Mouse (Mus musculus) C2C12 (cell line): ENCODE results near the gene Gid4. TPM values are rescaled to one million over a fixed set of nuclear protein-coding genes. Genes with fewer than 3 reads are reported as not detected.

Experiments used
- H3K27me3 ChIP-seq: one replicate; pipeline ENCODE4 v1.6.1; 2011; ENCODE audit not compliant: control insufficient read depth, insufficient read depth, insufficient read length
- H3K36me3 ChIP-seq: one replicate; pipeline ENCODE4 v1.6.1; 2011; ENCODE audit not compliant: control insufficient read depth, insufficient read depth
- H3K4me3 ChIP-seq: one replicate; pipeline ENCODE4 v1.5.1; 2011; ENCODE audit warnings: mild to moderate bottlenecking, control low read depth; ENCODE audit not compliant: poor library complexity, insufficient read depth, severe bottlenecking
- H3K79me2 ChIP-seq: one replicate; pipeline ENCODE4 v1.6.1; 2011; ENCODE audit not compliant: control insufficient read depth, insufficient read depth
- H3K79me3 ChIP-seq: one replicate; pipeline ENCODE4 v1.6.1; 2011; ENCODE audit warnings: low read depth, control low read depth
- H3ac ChIP-seq: one replicate; pipeline ENCODE3; 2011; ENCODE audit warnings: low read depth; ENCODE audit not compliant: control insufficient read depth, insufficient read length
- CEBPB ChIP-seq: IDR thresholded peaks from one replicate; pipeline ENCODE4 v1.6.1; 2011; ENCODE audit warnings: low read depth, mild to moderate bottlenecking, control low read depth, moderate library complexity
- CTCF ChIP-seq: IDR thresholded peaks from one replicate; pipeline ENCODE4 v1.5.1; 2011; ENCODE audit not compliant: control insufficient read depth, insufficient read depth, insufficient read length
- FOSL1 ChIP-seq: IDR thresholded peaks from one replicate; pipeline ENCODE4 v1.8.0; 2011; ENCODE audit warnings: mild to moderate bottlenecking, low read length; ENCODE audit not compliant: poor library complexity, insufficient read depth, severe bottlenecking
- MAX ChIP-seq: IDR thresholded peaks from one replicate; pipeline ENCODE4 v1.6.1; 2011; ENCODE audit warnings: mild to moderate bottlenecking, control low read depth
- MYOD1 ChIP-seq: IDR thresholded peaks from one replicate; pipeline ENCODE4 v1.6.1; 2011; ENCODE audit warnings: low read depth; ENCODE audit not compliant: control insufficient read depth, insufficient read length
- MYOG ChIP-seq: IDR thresholded peaks from one replicate; pipeline ENCODE4 v1.6.1; 2011; ENCODE audit not compliant: control insufficient read depth, insufficient read length; ENCODE audit errors: extremely low read depth
- USF1 ChIP-seq: IDR thresholded peaks from one replicate; pipeline ENCODE4 v1.6.1; 2011; ENCODE audit warnings: low read depth, mild to moderate bottlenecking, control low read depth, moderate library complexity
- polyA plus RNA-seq: library from polyadenylated mRNA; unstranded; fragments of >200 nt; fragmentation: generic; extraction: Trizol; gene quantifications from one replicate; pipeline ENCODE4 v1.2.1, GENCODE M21; 2012; ENCODE audit warnings: missing spikeins

Gene Gid4
- polyA plus RNA-seq, 1 experiment: 6.0 TPM

- TF ChIP-seq CTCF (no peak), MYOG (no peak), MYOD1 (no peak), FOSL1 (no peak), MAX (no peak), USF1 (no peak), CEBPB (no peak)
These were observed 33.4 kb upstream of the Gid4 start for GRCm38 (mm10) chr11:60383518-60383917.

GRCm38 (mm10) chr11:60384762-60385421, 32.1 kb upstream of the Gid4 start:
- Histone ChIP-seq H3K4me3 (no peak overlapping the region), H3K36me3 (no peaks in the 10 kb centered on the region), H3ac (no peak overlapping the region), H3K79me2 (no peaks in the 10 kb centered on the region), H3K27me3 (peaks cover 12% of the 10 kb centered on the region), H3K79me3 (no peaks in the 10 kb centered on the region)
- TF ChIP-seq MAX (no peak), FOSL1 (no peak), USF1 (no peak), CTCF (no peak), CEBPB (no peak), MYOD1 (no peak), MYOG (no peak)

More at GRCm38 (mm10) chr11:60383518-60383917, 33.4 kb upstream of the Gid4 start:
- no peaks in the 10 kb centered on the region for H3K79me2 ChIP-seq
- H3K4me3 ChIP-seq: no peak overlapping the region
- H3ac ChIP-seq: no peak overlapping the region
- no peaks in the 10 kb centered on the region for H3K36me3 ChIP-seq
- H3K79me3 ChIP-seq: no peaks in the 10 kb centered on the region
- peaks cover 12% of the 10 kb centered on the region for H3K27me3 ChIP-seq

- H3K36me3 ChIP-seq: no peaks in the 10 kb centered on the region
- no peaks in the 10 kb centered on the region for H3K79me2 ChIP-seq
- no peak overlapping the region for H3K4me3 ChIP-seq
- no peaks in the 10 kb centered on the region for H3K79me3 ChIP-seq
- peaks cover 12% of the 10 kb centered on the region for H3K27me3 ChIP-seq
- no peak for TF ChIP-seq MAX
- no peak for TF ChIP-seq FOSL1
- no peak for TF ChIP-seq USF1
- TF ChIP-seq CTCF: no peak
- no peak for TF ChIP-seq MYOD1
- no peak for TF ChIP-seq MYOG
- no peak for TF ChIP-seq CEBPB
- H3ac ChIP-seq: no peak overlapping the region
These were observed 31.0 kb upstream of the Gid4 start for GRCm38 (mm10) chr11:60385946-60386345.

- peaks cover 12% of the 10 kb centered on the region for H3K27me3 ChIP-seq
- no peaks in the 10 kb centered on the region for H3K79me3 ChIP-seq
- H3K4me3 ChIP-seq: no peak overlapping the region
- TF ChIP-seq FOSL1: no peak
- TF ChIP-seq CTCF: no peak
- TF ChIP-seq USF1: no peak
- TF ChIP-seq CEBPB: no peak
- TF ChIP-seq MYOD1: no peak
- no peak for TF ChIP-seq MYOG
- TF ChIP-seq MAX: no peak
- H3ac ChIP-seq: no peak overlapping the region
- H3K36me3 ChIP-seq: no peaks in the 10 kb centered on the region
- no peaks in the 10 kb centered on the region for H3K79me2 ChIP-seq
These were observed 29.0 kb upstream of the Gid4 start for GRCm38 (mm10) chr11:60387944-60388343.

GRCm38 (mm10) chr11:60391346-60391745, 25.6 kb upstream of the Gid4 start:
- TF ChIP-seq MYOD1 (no peak), MYOG (no peak), USF1 (no peak), MAX (no peak), FOSL1 (no peak), CEBPB (no peak), CTCF (no peak)
- no peaks in the 10 kb centered on the region for H3K36me3 ChIP-seq
- no peaks in the 10 kb centered on the region for H3K79me2 ChIP-seq
- no peak overlapping the region for H3K4me3 ChIP-seq
- H3K27me3 ChIP-seq: no peaks in the 10 kb centered on the region
- H3K79me3 ChIP-seq: no peaks in the 10 kb centered on the region
- no peak overlapping the region for H3ac ChIP-seq

- Histone ChIP-seq H3K4me3 (no peak overlapping the region), H3K36me3 (peaks cover 7% of the 10 kb centered on the region), H3ac (no peak overlapping the region), H3K79me3 (no peaks in the 10 kb centered on the region), H3K27me3 (no peaks in the 10 kb centered on the region), H3K79me2 (no peaks in the 10 kb centered on the region)
- TF ChIP-seq CTCF (no peak), MYOG (no peak), MAX (no peak), USF1 (no peak), FOSL1 (no peak), CEBPB (no peak), MYOD1 (no peak)
These were observed 20.4 kb upstream of the Gid4 start for GRCm38 (mm10) chr11:60396546-60396945.
